Mouse (Mus musculus): ENCODE data around the gene Phykpl.
A peak's percentile ranks its signal among the peaks of the same experiment; 100 is the strongest.

- TF ChIP-seq CTCF (IDR thresholded peaks at IDR 0.05; ENCODE audit: low read depth) (no peak), EP300 (IDR thresholded peaks at IDR 0.05; ENCODE audit: low read depth) (peak; percentile 27; the same call in 1 of the 2 replicates)
Measured at GRCm38 (mm10) chr11:51607096-51607738, 22.7 kb downstream of the Phykpl start.
